Mouse (Mus musculus): Measurements from ENCODE around the gene Cys1. TPM values are rescaled to one million over a fixed set of nuclear protein-coding genes. Genes with fewer than 3 reads are reported as not detected.
"Not testable (repeated sequence)": the region's sequence is repeated elsewhere in the genome, so short reads cannot be mapped to it uniquely, and the experiment has no call there.

Cys1 gene
- polyA plus RNA-seq, 1 experiment from 2014 or later: 2.1 TPM

- Histone ChIP-seq H3K4me3 (replicated peaks) (no peak overlapping the region), H3K4me1 (replicated peaks) (peaks cover 2% of the 10 kb centered on the region; the same call in 1 of the 2 replicates), H3K4me2 (replicated peaks) (no peak overlapping the region), H3K36me3 (peaks cover 30% of the 10 kb centered on the region), H3K27ac (no peak overlapping the region), H3K27me3 (replicated peaks) (no peaks in the 10 kb centered on the region), H3K9ac (no peak overlapping the region), H3K9me3 (no peaks in the 10 kb centered on the region)
- 91% methylated on average over 4 of the region's 4 CpGs for WGBS
- peak; percentile 42; the same call in 1 of the 2 replicates for ATAC-seq
Measured at GRCm38 (mm10) chr12:24658998-24659397, 22.6 kb downstream of the Cys1 start.

GRCm38 (mm10) chr12:24656436-24656835 lies 25.2 kb downstream of the Cys1 start:
- Histone ChIP-seq H3K4me3 (replicated peaks) (no peak overlapping the region), H3K9ac (no peak overlapping the region), H3K36me3 (peaks cover 33% of the 10 kb centered on the region), H3K4me2 (replicated peaks) (no peak overlapping the region), H3K27me3 (replicated peaks) (no peaks in the 10 kb centered on the region), H3K27ac (no peak overlapping the region), H3K9me3 (no peaks in the 10 kb centered on the region), H3K4me1 (replicated peaks) (peaks cover 10% of the 10 kb centered on the region; the same call in 1 of the 2 replicates)
- no peak for ATAC-seq
- 79% methylated on average over 3 of the region's 3 CpGs for WGBS

- Histone ChIP-seq H3K9ac (no peak overlapping the region), H3K9me3 (no peaks in the 10 kb centered on the region), H3K27me3 (replicated peaks) (no peaks in the 10 kb centered on the region), H3K36me3 (peaks cover 27% of the 10 kb centered on the region), H3K4me3 (replicated peaks) (no peak overlapping the region), H3K4me2 (replicated peaks) (no peak overlapping the region), H3K4me1 (replicated peaks) (peaks cover 17% of the 10 kb centered on the region; the same call in 1 of the 2 replicates), H3K27ac (no peak overlapping the region)
- WGBS: 85% methylated on average over 16 of the region's 16 CpGs
- no peak for ATAC-seq
Measured at GRCm38 (mm10) chr12:24654065-24654862, 27.3 kb downstream of the Cys1 start.

GRCm38 (mm10) chr12:24651642-24652342 lies 29.8 kb downstream of the Cys1 start:
- WGBS: 1% methylated on average over 36 of the region's 36 CpGs
- peak overlapping the region; percentile 85 for H3K27ac ChIP-seq
- peak overlapping the region; percentile 80 for H3K9ac ChIP-seq
- no peaks in the 10 kb centered on the region for H3K27me3 ChIP-seq (replicated peaks)
- ATAC-seq: peak; percentile 89
- peak overlapping the region; percentile 70 for H3K4me2 ChIP-seq (replicated peaks)
- H3K9me3 ChIP-seq: no peaks in the 10 kb centered on the region
- H3K36me3 ChIP-seq: peaks cover 25% of the 10 kb centered on the region
- peaks cover 17% of the 10 kb centered on the region; the same call in 1 of the 2 replicates for H3K4me1 ChIP-seq (replicated peaks)
- H3K4me3 ChIP-seq (replicated peaks): peak overlapping the region; percentile 70

- peak within 1 kb of the TSS; percentile 70 for H3K4me2 ChIP-seq (replicated peaks)
- H3K36me3 ChIP-seq: peaks cover 21% of the 10 kb centered on the region
- no peaks in the 10 kb centered on the region for H3K27me3 ChIP-seq (replicated peaks)
- peak; percentile 94 for ATAC-seq
- H3K9me3 ChIP-seq: no peaks in the 10 kb centered on the region
- peak within 1 kb of the TSS; percentile 70 for H3K4me3 ChIP-seq (replicated peaks)
- H3K4me1 ChIP-seq (replicated peaks): peaks cover 15% of the 10 kb centered on the region; the same call in 1 of the 2 replicates
- H3K27ac ChIP-seq: peak within 1 kb of the TSS; percentile 86
- peak within 1 kb of the TSS; percentile 80 for H3K9ac ChIP-seq
- under 1% methylated on average over 61 of the region's 68 CpGs for WGBS
Measured at GRCm38 (mm10) chr12:24651063-24651557, 30.5 kb downstream of the Cys1 start, which contains the start of gene Klf11. Gene Klf11, plus strand, starts transcription at chr12:24651274.

GRCm38 (mm10) chr12:24650415-24651062 lies 31.1 kb downstream of the Cys1 start:
- Histone ChIP-seq H3K27me3 (replicated peaks) (no peaks in the 10 kb centered on the region), H3K36me3 (peaks cover 15% of the 10 kb centered on the region), H3K4me2 (replicated peaks) (peak overlapping the region; percentile 70), H3K27ac (peak overlapping the region; percentile 86), H3K9me3 (no peaks in the 10 kb centered on the region), H3K4me1 (replicated peaks) (peaks cover 15% of the 10 kb centered on the region; the same call in 1 of the 2 replicates), H3K9ac (peak overlapping the region; percentile 42), H3K4me3 (replicated peaks) (peak overlapping the region; percentile 70)
- no peak; the same call in none of the 2 replicates for ATAC-seq
- 6% methylated on average over 22 of the region's 22 CpGs for WGBS

- H3K27ac ChIP-seq: no peak overlapping the region
- 77% methylated on average over 1 of the region's 1 CpGs for WGBS
- peaks cover 15% of the 10 kb centered on the region; the same call in 1 of the 2 replicates for H3K4me1 ChIP-seq (replicated peaks)
- no peak overlapping the region for H3K4me3 ChIP-seq (replicated peaks)
- H3K27me3 ChIP-seq (replicated peaks): no peaks in the 10 kb centered on the region
- H3K9ac ChIP-seq: no peak overlapping the region
- ATAC-seq: no peak
- H3K9me3 ChIP-seq: no peaks in the 10 kb centered on the region
- H3K4me2 ChIP-seq (replicated peaks): no peak overlapping the region
- no peaks in the 10 kb centered on the region for H3K36me3 ChIP-seq
Measured at GRCm38 (mm10) chr12:24648094-24648493, 33.5 kb downstream of the Cys1 start.

- H3K27ac ChIP-seq: no peak overlapping the region
- no peaks in the 10 kb centered on the region for H3K36me3 ChIP-seq
- H3K4me2 ChIP-seq (replicated peaks): no peak overlapping the region
- no peak overlapping the region for H3K9ac ChIP-seq
- H3K4me3 ChIP-seq (replicated peaks): no peak overlapping the region
- H3K27me3 ChIP-seq (replicated peaks): no peaks in the 10 kb centered on the region
- peaks cover 7% of the 10 kb centered on the region; the same call in 1 of the 2 replicates for H3K4me1 ChIP-seq (replicated peaks)
- ATAC-seq: no peak
- 74% methylated on average over 6 of the region's 6 CpGs for WGBS
- no peaks in the 10 kb centered on the region for H3K9me3 ChIP-seq
Measured at GRCm38 (mm10) chr12:24645901-24646300, 35.7 kb downstream of the Cys1 start.

- Histone ChIP-seq H3K4me1 (replicated peaks) (no peaks in the 10 kb centered on the region), H3K36me3 (no peaks in the 10 kb centered on the region), H3K4me2 (replicated peaks) (no peak overlapping the region), H3K27ac (no peak overlapping the region), H3K9ac (no peak overlapping the region), H3K4me3 (replicated peaks) (no peak overlapping the region), H3K9me3 (no peaks in the 10 kb centered on the region), H3K27me3 (replicated peaks) (no peaks in the 10 kb centered on the region)
- peak; percentile 38; the same call in 1 of the 2 replicates for ATAC-seq
- 48% methylated on average over 1 of the region's 1 CpGs for WGBS
Measured at GRCm38 (mm10) chr12:24644125-24644571, 37.5 kb downstream of the Cys1 start.

GRCm38 (mm10) chr12:24642370-24642802 lies 39.2 kb downstream of the Cys1 start:
- Histone ChIP-seq H3K27me3 (replicated peaks) (no peaks in the 10 kb centered on the region), H3K9me3 (no peaks in the 10 kb centered on the region), H3K27ac (no peak overlapping the region), H3K4me2 (replicated peaks) (no peak overlapping the region), H3K4me3 (replicated peaks) (no peak overlapping the region), H3K4me1 (replicated peaks) (no peaks in the 10 kb centered on the region), H3K36me3 (no peaks in the 10 kb centered on the region), H3K9ac (no peak overlapping the region)
- ATAC-seq: no peak
- WGBS: 75% methylated on average over 4 of the region's 4 CpGs

- not testable (repeated sequence) for H3K27me3 ChIP-seq (replicated peaks); H3K4me3 ChIP-seq (replicated peaks); H3K36me3 ChIP-seq; ATAC-seq; H3K9ac ChIP-seq; H3K27ac ChIP-seq; H3K9me3 ChIP-seq; H3K4me2 ChIP-seq (replicated peaks); H3K4me1 ChIP-seq (replicated peaks)
- WGBS: 96% methylated on average over 10 of the region's 10 CpGs
Measured at GRCm38 (mm10) chr12:24638787-24639186, 42.8 kb downstream of the Cys1 start.

GRCm38 (mm10) chr12:24634648-24635047 lies 47.0 kb downstream of the Cys1 start:
- H3K4me1 ChIP-seq (replicated peaks): no peaks in the 10 kb centered on the region
- WGBS: 89% methylated on average over 3 of the region's 3 CpGs
- no peaks in the 10 kb centered on the region for H3K27me3 ChIP-seq (replicated peaks)
- no peaks in the 10 kb centered on the region for H3K9me3 ChIP-seq
- no peak for ATAC-seq
- no peak overlapping the region for H3K27ac ChIP-seq
- H3K36me3 ChIP-seq: no peaks in the 10 kb centered on the region
- no peak overlapping the region for H3K9ac ChIP-seq
- H3K4me3 ChIP-seq (replicated peaks): no peak overlapping the region
- H3K4me2 ChIP-seq (replicated peaks): no peak overlapping the region
